Mouse (Mus musculus) heart, embryonic 13.5 days (tissue): ENCODE results near the gene Smok3b. TPM values are rescaled to one million over a fixed set of nuclear protein-coding genes. Genes with fewer than 3 reads are reported as not detected.
"Not testable (repeated sequence)": the region's sequence is repeated elsewhere in the genome, so short reads cannot be mapped to it uniquely, and the experiment has no call there.

Source experiments
- ATAC-seq: fragments of 200-750 bp; cut with Nextera tagmentation; 2 replicates; pipeline ENCODE4 v1.8.0; 2017; ENCODE audit warnings: moderate TSS enrichment; ENCODE audit not compliant: insufficient number of reproducible peaks, low FRiP score, low TSS enrichment; ENCODE audit errors: extremely low read depth
- H3K27ac ChIP-seq: fragments of 300-500 bp; sonication (generic); replicated peaks from 2 replicates; pipeline ENCODE4 v1.5.1; 2015; ENCODE audit warnings: moderate library complexity, mild to moderate bottlenecking, inconsistent platforms
- H3K27me3 ChIP-seq: fragments of 300-500 bp; sonication (generic); replicated peaks from 2 replicates; pipeline ENCODE4 v1.6.1; 2015; ENCODE audit warnings: mild to moderate bottlenecking, inconsistent platforms
- H3K36me3 ChIP-seq: fragments of 300-500 bp; sonication (generic); 2 replicates; pipeline ENCODE4 v1.6.1; 2015; ENCODE audit warnings: mild to moderate bottlenecking, inconsistent platforms
- H3K4me1 ChIP-seq: fragments of 300-500 bp; sonication (generic); 2 replicates; pipeline ENCODE4 v1.6.1; 2015; ENCODE audit warnings: inconsistent platforms
- H3K4me2 ChIP-seq: fragments of 300-500 bp; sonication (generic); 2 replicates; pipeline ENCODE4 v1.6.1; 2015; ENCODE audit warnings: inconsistent platforms, mild to moderate bottlenecking, moderate library complexity
- H3K4me3 ChIP-seq: fragments of 300-500 bp; sonication (generic); 2 replicates; pipeline ENCODE4 v1.5.1; 2015; ENCODE audit warnings: moderate library complexity, mild to moderate bottlenecking, inconsistent platforms
- H3K9ac ChIP-seq: fragments of 300-500 bp; sonication (generic); 2 replicates; pipeline ENCODE4 v1.6.1; 2015; ENCODE audit warnings: inconsistent platforms, mild to moderate bottlenecking, moderate library complexity
- H3K9me3 ChIP-seq: fragments of 300-500 bp; sonication (generic); 2 replicates; pipeline ENCODE4 v1.6.1; 2016; ENCODE audit warnings: inconsistent platforms
- WGBS: fragments of 180-500 bp; shearing (Covaris S2); methylation state at CpG from one replicate; pipeline ENCODE4 v1.1.7; 2015; ENCODE audit warnings: mixed read lengths; 5-methylcytosine and 5-hydroxymethylcytosine counted together
- polyA plus RNA-seq: library from polyadenylated mRNA; unstranded; fragments of >200 nt; fragmentation: Nextera tagmentation; extraction: Ambion mirVana; gene quantifications from 2 replicates; pipeline ENCODE4 v1.2.1, GENCODE M21; 2015

Smok3b gene
- polyA plus RNA-seq, 1 experiment from 2014 or later = not detected

DNA sequence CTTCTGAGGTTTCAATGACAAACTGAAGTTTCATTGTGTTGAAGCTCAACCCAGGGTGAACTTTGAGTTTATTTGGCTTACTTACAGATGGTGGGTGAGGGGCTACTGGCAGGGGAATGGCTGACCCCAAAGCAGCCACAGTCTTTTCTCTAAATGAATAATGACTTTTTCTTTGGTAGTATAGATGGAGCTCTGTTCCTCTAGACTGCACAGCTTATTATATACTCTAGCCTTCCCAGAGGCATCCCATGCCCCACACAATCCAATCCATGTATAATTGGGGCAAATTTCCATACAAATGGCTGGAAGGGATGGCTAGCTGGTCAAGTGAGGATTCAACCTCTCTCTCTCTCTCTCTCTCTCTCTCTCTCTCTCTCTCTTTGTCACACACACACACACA is 4.2 kb upstream of the Smok3b start:
- Histone ChIP-seq H3K4me3 (no peak overlapping the region), H3K36me3 (no peaks in the 10 kb centered on the region), H3K4me2 (no peak overlapping the region), H3K27me3 (no peaks in the 10 kb centered on the region), H3K4me1 (no peaks in the 10 kb centered on the region), H3K9ac (no peak overlapping the region), H3K27ac (no peak overlapping the region), H3K9me3 (peaks cover 4% of the 10 kb centered on the region; the same call in 1 of the 2 replicates)
- ATAC-seq = no peak

- ATAC-seq, H3K4me3 ChIP-seq, H3K4me2 ChIP-seq, H3K27me3 ChIP-seq, H3K27ac ChIP-seq, H3K36me3 ChIP-seq, H3K9me3 ChIP-seq, H3K4me1 ChIP-seq, H3K9ac ChIP-seq: not testable (repeated sequence)
- WGBS = 86% methylated on average over 4 of the region's 4 CpGs
These were observed 1.7 kb upstream of the Smok3b start for GRCm38 (mm10) chr5:138019577-138019976.

- not testable (repeated sequence) for H3K27me3 ChIP-seq, H3K9ac ChIP-seq, H3K4me1 ChIP-seq, H3K27ac ChIP-seq, H3K4me2 ChIP-seq, ATAC-seq, H3K4me3 ChIP-seq, H3K9me3 ChIP-seq, H3K36me3 ChIP-seq
- WGBS = no CpG with 5 or more reads among the region's 5 CpGs
These were observed 31.7 kb downstream of the Smok3b start, which contains the start of gene Smok3c for GRCm38 (mm10) chr5:138052894-138053293. Gene Smok3c, plus strand, starts transcription at chr5:138053194.

- no peak for ATAC-seq
- Histone ChIP-seq H3K36me3 (no peaks in the 10 kb centered on the region), H3K4me2 (no peak overlapping the region), H3K27ac (no peak overlapping the region), H3K9me3 (no peaks in the 10 kb centered on the region), H3K27me3 (no peaks in the 10 kb centered on the region), H3K4me3 (no peak overlapping the region), H3K4me1 (no peaks in the 10 kb centered on the region), H3K9ac (no peak overlapping the region)
- 78% methylated on average over 4 of the region's 4 CpGs for WGBS
These were observed 52.6 kb downstream of the Smok3b start for GRCm38 (mm10) chr5:138073803-138074202.

GRCm38 (mm10) chr5:138075684-138076083 is 54.5 kb downstream of the Smok3b start:
- Histone ChIP-seq H3K36me3 (no peaks in the 10 kb centered on the region), H3K4me3 (no peak overlapping the region), H3K27ac (no peak overlapping the region), H3K9ac (no peak overlapping the region), H3K4me1 (no peaks in the 10 kb centered on the region), H3K4me2 (no peak overlapping the region), H3K27me3 (no peaks in the 10 kb centered on the region), H3K9me3 (no peaks in the 10 kb centered on the region)
- WGBS = 58% methylated on average over 3 of the region's 3 CpGs
- no peak for ATAC-seq

GRCm38 (mm10) chr5:138076148-138076547 is 54.9 kb downstream of the Smok3b start:
- Histone ChIP-seq H3K4me3 (no peak overlapping the region), H3K4me1 (no peaks in the 10 kb centered on the region), H3K9ac (no peak overlapping the region), H3K27me3 (no peaks in the 10 kb centered on the region), H3K9me3 (no peaks in the 10 kb centered on the region), H3K27ac (no peak overlapping the region), H3K4me2 (no peak overlapping the region), H3K36me3 (no peaks in the 10 kb centered on the region)
- ATAC-seq = no peak
- 51% methylated on average over 2 of the region's 2 CpGs for WGBS

GRCm38 (mm10) chr5:138080456-138080855 is 59.2 kb downstream of the Smok3b start:
- Histone ChIP-seq H3K9me3 (no peaks in the 10 kb centered on the region), H3K27ac (no peak overlapping the region), H3K4me1 (0 out of 2 replicates have a peak, but pooled peaks cover 3% of the 10 kb centered on the region), H3K27me3 (no peaks in the 10 kb centered on the region), H3K4me3 (no peak overlapping the region), H3K36me3 (no peaks in the 10 kb centered on the region), H3K4me2 (no peak overlapping the region), H3K9ac (no peak overlapping the region)
- ATAC-seq = no peak
- WGBS = 80% methylated on average over 5 of the region's 5 CpGs

DNA sequence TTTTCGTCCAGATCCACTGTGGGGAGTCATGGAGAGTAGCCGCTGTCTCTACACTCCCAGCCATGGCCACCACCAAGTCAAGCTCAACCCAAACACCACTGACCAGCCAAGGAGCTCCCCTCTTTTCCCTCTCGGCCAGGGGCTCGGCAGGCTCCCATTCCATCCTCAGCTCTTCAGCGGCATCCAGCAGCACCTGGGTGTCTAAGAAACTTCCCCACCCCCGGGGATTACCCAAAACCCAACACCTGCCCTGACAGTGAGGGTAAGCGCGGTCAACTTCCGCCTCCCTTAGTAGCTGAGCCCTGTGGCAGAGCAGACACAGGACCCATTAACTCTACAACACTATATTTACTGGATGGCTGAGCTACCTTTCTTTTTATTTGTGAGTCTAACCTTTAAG is 60.2 kb downstream of the Smok3b start:
- Histone ChIP-seq H3K36me3 (no peaks in the 10 kb centered on the region), H3K9me3 (no peaks in the 10 kb centered on the region), H3K4me3 (no peak overlapping the region), H3K9ac (no peak overlapping the region), H3K4me2 (no peak overlapping the region), H3K27ac (no peak overlapping the region), H3K27me3 (no peaks in the 10 kb centered on the region), H3K4me1 (peaks cover 10% of the 10 kb centered on the region)
- ATAC-seq = no peak
- WGBS = 79% methylated on average over 9 of the region's 9 CpGs

DNA sequence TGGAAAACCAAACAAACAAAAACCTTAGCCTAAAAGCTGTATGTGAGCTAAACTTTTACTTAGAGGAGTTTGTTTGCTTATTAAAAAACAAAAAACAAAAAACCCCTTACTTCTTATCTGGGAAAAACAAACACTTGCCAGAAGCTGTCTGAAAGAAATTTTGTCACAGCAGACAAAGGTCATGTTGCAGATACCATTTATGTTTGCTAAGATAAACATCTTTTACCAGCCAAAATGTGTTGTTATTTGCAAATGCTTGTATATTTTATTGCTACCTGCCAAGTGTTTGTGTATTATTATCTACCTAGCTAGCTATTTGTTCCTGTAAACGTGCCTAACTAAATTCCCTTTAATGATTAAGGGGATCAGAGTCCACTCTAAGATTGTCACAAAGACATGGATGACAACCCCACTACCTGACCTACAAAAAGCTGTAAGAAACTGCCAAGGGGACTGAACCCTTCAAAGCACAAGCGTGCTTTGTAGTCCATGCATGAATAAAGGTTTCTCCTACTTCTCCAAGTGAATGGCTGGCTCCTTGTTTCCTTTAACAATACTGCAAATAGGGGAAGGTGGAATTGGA is 62.2 kb downstream of the Smok3b start:
- Histone ChIP-seq H3K36me3 (peaks cover 10% of the 10 kb centered on the region), H3K4me3 (no peak overlapping the region), H3K27me3 (no peaks in the 10 kb centered on the region), H3K9me3 (no peaks in the 10 kb centered on the region), H3K4me2 (no peak overlapping the region), H3K9ac (no peak overlapping the region), H3K27ac (no peak overlapping the region), H3K4me1 (peaks cover 19% of the 10 kb centered on the region)
- ATAC-seq = no peak
- WGBS = 62% methylated on average over 2 of the region's 2 CpGs

GRCm38 (mm10) chr5:138083936-138084335 is 62.7 kb downstream of the Smok3b start:
- no peaks in the 10 kb centered on the region for H3K27me3 ChIP-seq
- ATAC-seq = no peak
- WGBS = 83% methylated on average over 2 of the region's 2 CpGs
- H3K4me1 ChIP-seq = peaks cover 19% of the 10 kb centered on the region
- no peak overlapping the region for H3K4me2 ChIP-seq
- no peaks in the 10 kb centered on the region for H3K9me3 ChIP-seq
- no peak overlapping the region for H3K9ac ChIP-seq
- no peak overlapping the region for H3K4me3 ChIP-seq
- no peak overlapping the region for H3K27ac ChIP-seq
- peaks cover 16% of the 10 kb centered on the region for H3K36me3 ChIP-seq

DNA sequence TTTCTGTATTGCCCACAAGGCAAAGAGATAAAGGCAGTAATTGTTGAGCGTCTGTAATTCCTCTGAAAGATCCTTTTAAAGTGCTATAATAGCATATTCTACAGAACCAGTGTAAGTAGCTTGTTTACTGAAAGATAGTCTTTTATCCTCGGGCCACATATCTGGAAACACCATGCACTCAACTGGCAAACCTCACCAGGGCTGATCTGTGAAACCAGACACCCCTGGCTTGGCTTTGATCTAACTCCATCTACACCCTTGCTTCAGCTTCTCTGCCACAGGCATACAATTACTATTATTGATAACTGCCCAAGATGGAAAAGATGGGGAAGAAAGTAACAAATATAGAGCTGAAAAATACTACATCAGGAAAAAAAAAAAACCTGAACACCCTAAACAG is 63.3 kb downstream of the Smok3b start:
- Histone ChIP-seq H3K9ac (peak overlapping the region; percentile 98), H3K36me3 (peaks cover 18% of the 10 kb centered on the region), H3K9me3 (no peaks in the 10 kb centered on the region), H3K4me1 (peaks cover 19% of the 10 kb centered on the region), H3K4me3 (peak overlapping the region; percentile 93), H3K27me3 (no peaks in the 10 kb centered on the region), H3K4me2 (peak overlapping the region; percentile 86), H3K27ac (no peak overlapping the region)
- no peak for ATAC-seq
- WGBS = 38% methylated on average over 2 of the region's 2 CpGs

DNA sequence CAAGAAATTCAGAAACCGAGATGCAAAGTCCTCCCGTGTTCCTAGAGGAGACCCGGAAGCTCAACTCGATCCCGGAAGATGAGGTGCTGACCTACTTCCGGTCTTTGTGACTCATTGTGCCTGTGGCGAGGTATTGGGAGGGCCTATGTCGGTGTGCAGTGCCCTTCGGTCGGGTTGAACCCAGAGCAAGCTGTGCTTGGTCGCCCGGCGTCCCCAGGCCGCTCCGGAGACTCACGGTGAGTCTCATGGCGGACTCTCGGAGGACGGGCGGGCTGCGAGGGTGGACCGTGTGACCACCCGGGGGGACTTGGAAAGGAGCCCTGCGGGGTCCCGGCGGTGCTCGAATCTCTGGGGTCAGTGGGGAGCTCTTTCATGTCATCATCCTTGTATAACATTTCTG is 63.8 kb downstream of the Smok3b start, which contains the start of gene Zkscan1:
Zkscan1 (plus strand) TSS at position 89 of the 400 bp plus-strand sequence.
- Histone ChIP-seq H3K27ac (peak within 1 kb of the TSS; percentile 85), H3K4me1 (peaks cover 19% of the 10 kb centered on the region), H3K27me3 (no peaks in the 10 kb centered on the region), H3K4me2 (peak within 1 kb of the TSS; percentile 86), H3K9me3 (no peaks in the 10 kb centered on the region), H3K4me3 (peak within 1 kb of the TSS; percentile 93), H3K36me3 (peaks cover 18% of the 10 kb centered on the region), H3K9ac (peak within 1 kb of the TSS; percentile 98)
- ATAC-seq = peak; percentile 84; the same call in 1 of the 2 replicates
- WGBS = 0% methylated on average over 27 of the region's 27 CpGs
